Mouse (Mus musculus): ENCODE data around the gene Foxp1.

The Foxp1 gene

DNA sequence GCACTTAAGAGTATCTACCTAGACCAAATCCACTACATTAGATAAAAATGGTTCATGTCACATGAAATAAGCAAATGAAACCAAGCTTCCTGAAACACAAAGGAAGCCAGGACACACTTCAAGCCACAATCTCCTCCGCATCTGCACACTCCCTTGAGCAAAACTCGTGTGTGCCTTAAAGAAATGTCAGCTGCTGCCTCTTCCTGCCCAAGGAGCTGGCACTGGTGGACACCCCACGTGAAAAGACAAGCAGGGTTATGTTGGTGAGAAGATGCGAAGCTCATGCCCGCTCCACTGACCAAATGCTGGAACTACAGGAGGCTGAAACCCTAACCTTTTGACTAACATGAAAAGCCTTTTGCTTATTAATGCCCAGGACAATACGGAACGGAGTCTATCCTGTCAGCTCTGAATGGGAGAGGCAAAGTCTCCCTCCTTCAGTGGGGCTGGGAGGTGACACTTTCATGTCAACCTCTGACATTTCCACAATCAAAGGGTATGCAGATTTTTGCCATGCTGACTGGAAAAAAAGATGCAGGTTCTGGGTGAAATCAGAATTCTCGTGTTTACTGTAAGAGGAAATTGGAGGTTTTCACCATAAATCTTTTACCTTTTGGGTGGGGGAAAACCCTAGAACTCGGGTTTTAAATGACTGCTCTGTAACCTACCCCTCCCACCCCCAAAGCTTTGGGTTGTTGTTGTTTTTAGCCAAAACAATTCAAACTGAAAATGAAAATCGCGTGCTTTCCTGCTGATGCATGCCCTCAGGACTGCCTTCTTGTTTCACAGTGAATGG, 261.4 kb downstream of the Foxp1 start:
- no peak for DNase-seq (ENCODE audit: low spot score)

DNA sequence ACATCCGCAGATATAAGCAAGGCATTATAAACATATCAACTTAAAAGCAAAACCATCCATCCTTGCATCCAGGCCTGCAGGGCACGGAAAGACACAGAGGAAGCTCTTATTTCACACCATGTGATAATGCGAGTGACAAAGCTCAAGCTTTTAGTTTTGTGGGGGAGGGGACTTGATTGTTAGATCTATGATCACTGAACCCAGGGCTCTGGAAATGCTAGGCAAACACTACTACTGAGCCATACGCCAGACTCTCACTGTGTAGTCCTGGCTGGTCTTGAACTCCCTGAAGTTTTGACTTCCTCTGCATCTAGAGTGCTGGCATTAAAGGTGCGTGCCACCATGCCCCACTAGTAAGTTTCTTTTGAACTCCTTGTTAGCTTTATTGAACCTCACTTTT, 264.2 kb downstream of the Foxp1 start:
- no peak for DNase-seq (ENCODE audit: low spot score)

DNA sequence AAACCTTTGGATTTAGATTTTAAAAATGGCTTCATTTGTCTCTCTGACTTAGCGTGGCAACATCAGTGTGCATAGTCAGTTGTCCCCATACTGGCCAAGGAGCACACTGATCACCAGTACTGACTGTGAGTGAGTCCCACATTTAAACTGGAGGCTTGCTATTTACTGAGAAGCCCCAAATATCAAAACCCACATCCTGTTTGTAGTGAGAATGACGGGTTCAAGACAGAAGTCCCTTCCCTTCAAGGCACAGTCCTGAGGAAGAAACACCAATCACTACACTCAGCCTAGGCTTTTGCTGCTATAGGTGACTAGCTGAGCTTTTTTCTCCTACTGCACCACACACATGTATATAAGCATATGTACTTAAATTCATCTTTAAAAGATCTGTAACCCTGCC, 264.8 kb downstream of the Foxp1 start:
- DNase-seq (ENCODE audit: low spot score): no peak

DNA sequence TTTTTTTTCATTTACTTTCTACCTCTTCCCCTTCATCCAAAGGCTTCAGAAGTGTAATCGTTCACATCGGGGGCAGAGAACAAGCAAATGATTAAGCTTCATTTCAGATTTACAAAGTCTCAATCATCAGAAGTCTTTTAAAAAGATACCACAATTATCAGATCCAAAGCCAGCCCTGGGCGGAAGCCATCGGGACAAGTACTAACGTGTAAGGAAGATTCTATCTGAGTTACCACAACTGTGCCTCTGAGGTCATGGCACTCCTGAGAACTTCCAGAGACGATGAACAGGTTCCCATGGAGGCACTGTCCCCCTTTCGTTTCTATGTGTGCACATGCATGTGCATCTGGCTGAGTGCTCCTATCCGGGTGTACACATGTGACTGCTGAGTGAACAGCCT, 269.2 kb downstream of the Foxp1 start:
- DNase-seq (ENCODE audit: low spot score): no peak

DNA sequence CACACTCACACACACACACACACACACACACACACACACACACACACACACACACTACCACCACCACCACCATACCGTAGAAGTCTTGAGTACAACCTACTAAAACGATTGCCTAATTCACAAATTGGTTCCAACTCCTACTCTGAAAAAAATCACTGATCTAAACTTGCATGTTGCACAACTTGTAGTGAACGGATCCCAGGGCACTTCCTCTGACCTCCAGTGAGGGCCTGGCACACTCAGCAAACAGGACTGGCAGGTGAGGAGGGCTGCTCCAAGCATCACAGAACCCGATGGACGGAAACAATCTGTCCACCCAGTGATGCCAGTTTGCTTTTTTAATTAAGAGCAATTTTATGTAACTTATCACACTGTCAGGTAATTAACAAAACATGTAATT, 269.7 kb downstream of the Foxp1 start:
- DNase-seq (ENCODE audit: low spot score): no peak

DNA sequence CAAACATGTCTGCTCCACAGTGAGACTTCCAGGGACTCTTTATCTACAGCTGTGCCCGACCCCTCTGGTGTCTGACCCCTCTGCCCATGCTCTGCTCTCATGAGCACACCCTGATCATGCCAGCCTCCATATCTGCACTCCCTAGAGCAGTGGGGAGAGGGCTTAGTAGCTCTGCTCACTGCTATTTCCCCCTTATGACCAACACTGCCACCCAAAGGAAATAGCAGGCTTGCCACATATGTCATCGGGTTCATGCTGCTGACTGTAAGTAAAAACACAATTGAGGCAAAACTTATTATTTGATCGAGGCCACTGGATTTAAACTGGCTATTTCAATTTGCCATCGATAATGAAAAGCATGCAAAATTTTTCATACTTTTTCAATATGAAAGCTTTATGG, 270.6 kb downstream of the Foxp1 start:
- no peak for DNase-seq (ENCODE audit: low spot score)

DNA sequence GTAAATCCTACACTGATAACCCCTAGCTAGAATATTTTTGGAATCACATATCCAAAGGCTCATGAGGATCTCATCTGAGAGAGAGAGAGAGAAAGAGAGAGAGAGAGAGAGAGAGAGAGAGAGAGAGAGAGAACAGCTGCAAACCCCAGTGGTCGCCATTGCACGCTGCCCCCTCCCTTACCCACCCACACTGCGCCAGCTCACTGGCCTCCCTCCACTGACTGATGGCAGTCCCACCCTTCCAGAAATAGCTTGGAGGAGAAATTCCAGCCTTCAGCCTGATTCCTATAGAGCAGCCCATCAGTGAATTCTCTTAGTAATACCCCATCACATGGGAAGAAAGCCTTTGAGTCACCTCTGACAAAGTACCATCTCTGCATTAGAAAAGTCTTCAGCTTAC, 271.3 kb downstream of the Foxp1 start:
- no peak for DNase-seq (ENCODE audit: low spot score)

DNA sequence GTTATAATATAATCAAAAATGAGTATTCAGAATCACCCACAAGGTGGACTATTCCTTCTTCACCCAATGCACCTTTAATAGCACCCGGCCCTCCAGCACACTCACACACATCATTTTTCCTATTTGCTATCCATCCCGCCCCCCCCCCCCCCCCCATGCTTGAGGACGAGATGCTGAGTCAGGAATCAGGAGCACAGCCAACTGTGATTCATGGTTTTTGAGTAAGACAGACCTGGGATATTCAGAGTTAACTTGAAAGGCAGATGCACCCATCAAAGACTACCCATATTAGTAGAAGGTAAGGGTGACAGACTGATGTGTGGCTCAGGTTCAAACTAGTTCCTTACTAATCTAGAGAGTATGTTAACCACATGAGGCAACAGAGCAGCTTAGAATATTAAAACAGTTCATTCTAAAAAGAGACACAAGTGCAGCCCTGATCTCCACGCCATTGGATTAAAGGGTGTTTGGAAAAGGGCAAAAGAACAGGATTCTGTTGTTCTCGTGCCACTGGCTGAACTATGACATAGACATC, 273.0 kb downstream of the Foxp1 start:
- DNase-seq (ENCODE audit: low spot score): no peak

DNA sequence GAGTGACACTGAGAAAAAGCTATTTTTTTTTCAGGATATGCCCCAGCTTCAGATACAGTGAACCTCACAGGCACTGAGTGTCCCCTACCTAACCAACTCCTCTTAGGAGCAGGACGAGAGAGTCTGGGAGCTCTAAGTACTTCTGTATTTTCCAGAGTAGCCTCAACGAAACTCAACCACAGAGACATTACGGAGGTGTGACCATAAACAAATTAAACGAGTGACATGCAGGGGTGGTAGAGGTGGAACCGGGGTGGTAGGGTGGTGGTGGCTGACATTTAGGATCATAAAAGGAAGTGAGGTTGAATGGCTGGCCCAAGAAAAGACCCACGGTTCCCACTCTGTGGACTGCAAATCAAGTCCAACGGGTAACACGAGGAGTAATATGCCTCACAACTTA, 274.1 kb downstream of the Foxp1 start:
- DNase-seq (ENCODE audit: low spot score): no peak

DNA sequence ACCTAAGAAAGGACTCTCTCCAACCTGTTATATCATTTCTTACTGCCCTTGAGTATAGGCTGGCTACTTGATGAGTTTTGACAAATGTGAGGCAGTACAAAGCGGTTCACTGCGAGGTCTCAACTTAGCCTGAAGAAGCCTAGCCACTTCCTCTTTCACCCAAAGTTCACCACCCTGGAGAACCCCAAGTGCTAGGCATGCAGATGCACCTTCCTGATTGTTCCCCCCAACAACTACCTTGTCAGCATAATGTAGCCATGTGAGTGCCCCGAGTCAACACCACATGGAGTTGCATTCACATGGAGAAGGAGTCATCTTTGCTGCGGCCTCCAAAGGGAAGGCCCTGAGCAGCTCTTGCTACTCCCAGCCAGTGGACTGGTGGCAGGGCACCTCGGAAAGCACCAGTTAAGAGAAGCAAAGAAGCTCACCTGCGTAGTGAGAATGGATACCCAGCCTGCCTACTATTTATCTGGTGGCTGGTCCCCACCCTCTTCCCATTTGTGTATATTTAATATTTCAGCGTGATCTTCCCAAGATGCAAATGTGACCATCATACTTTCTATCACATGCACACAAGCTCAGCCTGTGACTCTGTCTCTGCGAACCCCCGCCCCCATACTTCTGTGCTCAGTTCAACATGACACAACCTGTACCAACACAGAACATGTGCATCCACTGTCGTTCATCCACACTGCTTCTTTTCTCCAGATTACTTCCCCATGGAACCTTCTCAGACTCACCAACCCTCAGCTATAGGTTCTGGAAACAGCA, 280.7 kb downstream of the Foxp1 start:
- DNase-seq (ENCODE audit: low spot score): no peak

DNA sequence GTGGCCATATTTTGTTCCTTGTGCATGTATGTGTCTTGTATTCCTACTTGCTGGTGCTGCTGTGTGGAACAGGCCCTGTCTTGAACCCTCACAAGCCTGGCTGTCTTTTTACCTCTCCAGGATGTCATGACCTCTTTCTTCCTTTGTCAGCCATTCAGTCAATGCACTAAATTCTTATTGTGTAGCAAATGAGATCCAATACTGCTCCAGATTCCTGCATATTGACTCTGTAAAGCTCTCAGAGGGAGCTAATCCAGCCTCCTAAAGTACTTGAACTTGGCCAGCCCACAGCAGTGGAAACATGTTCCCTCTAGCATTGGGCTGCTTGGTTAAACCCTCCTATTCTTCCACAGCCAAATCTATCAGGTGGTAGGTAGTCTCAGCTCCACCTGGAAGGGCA, 281.8 kb downstream of the Foxp1 start:
- DNase-seq (ENCODE audit: low spot score): no peak

DNA sequence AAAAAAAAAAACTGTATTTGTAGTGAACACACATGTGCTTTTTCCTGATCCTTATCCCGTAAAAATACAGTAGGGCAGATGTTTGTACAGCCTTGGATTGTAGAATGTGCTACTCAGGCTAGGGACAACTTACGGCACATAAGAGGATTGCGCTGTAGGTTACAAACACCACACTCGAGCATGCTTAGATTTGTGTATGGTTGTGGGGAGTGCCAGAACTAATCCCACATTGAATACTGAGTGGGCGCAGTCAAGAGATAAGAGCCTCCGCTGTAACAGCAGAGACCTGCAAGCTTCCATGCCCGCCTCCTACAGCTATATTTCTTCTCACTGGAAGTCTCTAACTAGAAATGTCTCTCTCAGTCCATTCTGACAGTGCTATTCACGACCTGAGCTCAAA, 286.9 kb downstream of the Foxp1 start:
- DNase-seq (ENCODE audit: low spot score): no peak

DNA sequence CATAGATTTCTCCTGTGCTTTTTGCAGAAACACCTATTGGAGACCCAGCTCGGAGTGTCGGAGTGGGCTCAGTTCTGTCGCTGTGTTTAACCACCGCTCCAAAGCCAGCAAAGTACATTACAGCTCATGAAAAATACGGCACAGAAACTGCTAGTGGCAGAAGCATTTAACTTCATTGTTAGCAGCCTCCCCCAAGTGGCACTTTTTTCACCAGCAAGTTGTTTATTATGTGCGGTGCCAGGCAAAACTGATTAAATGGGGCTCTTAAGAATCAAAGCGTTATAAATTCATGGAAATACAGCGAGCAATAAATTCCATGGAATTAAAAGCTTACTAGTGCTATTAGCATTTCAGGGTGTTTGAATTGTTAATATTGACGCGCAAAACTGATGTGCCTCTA, 289.1 kb downstream of the Foxp1 start:
- no peak for DNase-seq (ENCODE audit: low spot score)

DNA sequence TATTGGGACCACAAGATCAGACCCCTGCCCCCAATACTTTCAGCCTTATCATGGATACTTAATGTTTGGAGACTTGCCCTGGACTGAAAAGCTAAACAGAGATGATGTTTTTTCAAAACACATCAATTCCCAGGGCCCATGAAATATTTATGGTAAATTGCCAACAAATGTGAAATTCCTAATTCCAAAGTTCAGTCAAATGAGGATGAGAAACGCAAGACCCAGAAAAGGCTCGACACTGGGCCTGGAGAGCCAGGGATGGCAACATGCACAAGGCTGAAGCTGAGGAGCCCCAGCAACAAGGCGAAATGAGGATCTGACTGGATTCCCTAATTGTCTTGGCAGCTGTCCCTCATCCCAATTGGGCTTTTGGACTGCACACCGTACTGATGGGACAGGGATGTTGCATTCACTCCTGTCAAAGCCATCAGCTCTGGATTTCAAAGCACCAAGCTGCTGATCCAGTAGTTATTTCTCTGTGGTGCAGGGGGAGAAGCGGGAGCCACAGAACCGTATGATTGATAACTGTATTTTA, 294.1 kb downstream of the Foxp1 start:
- no peak for DNase-seq (ENCODE audit: low spot score)

DNA sequence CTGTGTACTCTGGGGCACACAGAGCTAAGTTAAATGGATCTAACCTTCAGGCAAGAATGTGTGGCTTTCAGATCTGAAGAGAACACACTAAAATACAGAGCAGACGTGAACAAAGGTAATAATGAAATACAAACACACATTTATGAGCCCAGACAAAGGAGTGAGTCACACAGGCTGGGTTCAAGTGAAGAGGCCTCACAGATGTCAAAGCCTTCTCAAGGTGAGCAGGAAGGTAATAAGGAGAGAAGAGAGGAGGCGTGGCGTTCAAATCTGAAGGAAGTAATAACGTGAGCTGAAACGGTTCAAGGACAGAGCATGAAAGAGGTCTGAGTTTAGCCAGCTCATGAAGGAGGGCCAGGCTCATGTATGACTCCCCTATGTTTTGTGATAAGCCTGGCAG, 301.4 kb downstream of the Foxp1 start:
- no peak for DNase-seq (ENCODE audit: low spot score)

DNA sequence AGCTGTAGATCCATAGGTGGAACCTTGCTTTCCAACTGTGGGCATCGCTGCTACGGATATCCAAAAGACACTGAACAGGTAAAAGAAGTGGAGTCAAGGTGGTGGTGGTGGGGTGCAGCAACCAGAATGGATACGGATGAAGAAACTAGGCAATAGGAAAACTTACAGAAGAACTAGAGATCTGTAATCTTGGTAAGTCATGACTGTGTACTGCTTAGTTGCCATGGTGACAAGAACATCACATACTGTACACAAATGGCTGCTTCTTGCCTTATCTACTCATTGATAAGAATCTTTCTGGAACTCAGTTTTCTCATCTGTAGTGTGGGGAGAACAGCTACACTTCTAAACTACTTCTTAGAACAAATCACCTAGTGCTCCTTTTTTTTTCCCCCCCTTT, 302.0 kb downstream of the Foxp1 start:
- no peak for DNase-seq (ENCODE audit: low spot score)

DNA sequence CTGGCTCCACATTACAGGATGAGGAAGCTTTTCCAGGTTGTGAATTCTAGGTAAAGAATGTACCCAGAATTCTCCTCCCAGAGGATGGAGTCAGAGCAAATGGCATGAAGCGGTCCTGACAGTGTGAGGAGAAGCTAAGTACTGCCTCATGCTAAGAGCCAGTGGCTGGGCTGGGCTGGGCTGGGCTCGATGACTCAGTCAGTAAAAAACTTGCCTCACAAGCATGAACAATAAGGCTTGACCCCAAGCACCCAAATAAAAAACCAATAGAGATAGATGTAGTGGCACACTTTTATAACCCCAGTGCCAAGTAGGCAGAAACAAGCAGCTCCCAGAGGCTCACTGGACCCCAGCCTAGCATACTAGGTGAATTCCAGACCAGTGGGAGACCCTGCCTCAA, 304.7 kb downstream of the Foxp1 start:
- no peak for DNase-seq (ENCODE audit: low spot score)

DNA sequence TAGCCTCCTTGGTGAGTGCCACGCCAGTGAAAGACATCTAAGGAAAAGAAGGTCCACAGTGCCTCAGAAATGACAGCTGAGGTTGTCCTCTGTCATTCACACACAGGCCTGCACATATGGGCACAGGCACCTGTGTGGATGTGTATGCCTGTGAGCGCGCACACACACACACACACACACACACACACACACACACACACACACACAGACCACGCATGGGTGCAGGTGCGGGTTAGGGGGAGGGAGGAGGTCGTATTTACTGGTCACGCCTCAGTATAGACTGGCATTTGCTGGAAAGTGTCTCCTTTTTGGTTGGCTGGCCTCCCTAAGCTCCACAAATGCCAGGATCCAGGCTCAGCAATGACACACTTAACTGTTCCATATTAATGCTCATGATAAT, 305.4 kb downstream of the Foxp1 start:
- DNase-seq (ENCODE audit: low spot score): no peak

DNA sequence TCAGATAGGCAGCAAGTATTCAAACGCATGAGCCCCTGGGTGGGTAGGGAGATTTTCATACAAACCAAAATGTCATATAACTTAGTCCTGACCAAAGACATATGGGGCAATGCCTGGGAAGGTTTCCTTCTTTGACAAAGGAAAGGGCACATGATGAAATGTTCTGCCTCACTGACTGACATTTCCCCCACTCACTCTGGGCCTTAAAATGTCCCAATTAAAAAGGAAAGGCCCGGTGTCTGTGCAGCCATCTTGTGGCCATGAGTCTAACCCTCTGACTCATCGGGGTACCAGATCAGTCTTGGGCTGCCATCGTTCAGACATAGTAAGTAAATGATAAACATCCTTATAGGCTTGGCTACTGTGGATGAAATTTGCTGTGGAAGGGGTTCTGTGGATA, 310.1 kb downstream of the Foxp1 start:
- no peak for DNase-seq (ENCODE audit: low spot score)

DNA sequence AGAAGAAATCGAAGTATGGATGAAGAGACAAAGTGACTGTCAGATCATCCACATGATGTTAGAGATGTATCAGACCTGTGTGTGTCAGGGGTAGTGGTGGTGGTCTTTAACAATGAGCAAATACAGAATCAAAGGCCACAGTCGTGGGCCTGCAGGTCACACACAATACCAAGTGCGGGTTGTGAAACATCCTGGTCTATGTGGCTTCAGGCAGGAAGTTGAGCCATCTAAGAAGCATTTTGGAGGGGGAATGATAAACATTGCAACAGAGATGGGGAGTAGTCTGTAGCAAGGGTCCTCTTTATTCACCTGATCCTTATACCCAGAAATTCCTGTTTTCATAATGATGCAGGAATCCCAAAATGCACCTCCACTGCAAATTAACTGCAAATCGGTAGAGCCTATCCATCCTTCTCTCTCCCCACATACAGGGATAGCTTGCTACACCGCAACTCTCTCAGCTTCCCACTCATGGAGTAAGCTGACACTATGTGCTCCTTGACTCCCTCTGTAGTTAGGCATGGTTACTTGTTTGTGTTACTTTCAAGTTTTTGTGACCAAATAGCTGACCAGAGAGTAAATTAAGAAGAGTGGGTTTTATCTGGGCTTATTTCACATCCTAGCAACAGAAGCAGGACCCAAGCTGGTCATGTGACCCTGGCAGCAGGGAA, 310.7 kb downstream of the Foxp1 start:
- no peak for DNase-seq (ENCODE audit: low spot score)

DNA sequence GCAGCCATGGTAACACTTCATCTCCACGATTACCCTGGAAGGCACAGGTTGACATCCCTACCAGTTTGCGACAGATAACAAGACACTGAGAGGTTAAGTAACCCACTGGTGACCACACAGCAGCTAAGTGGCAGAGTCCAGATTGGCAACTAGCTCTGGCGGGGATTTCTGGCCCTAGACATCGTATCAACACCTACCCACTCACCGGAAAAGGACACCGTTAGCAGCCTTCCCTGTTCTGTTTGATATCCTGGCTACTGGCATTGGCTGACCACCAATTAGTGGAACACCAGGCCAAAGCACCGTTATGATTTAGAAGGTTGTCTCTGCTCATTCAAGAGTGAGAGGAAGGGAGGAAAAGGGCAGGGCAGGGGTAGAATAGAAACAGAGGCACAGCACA, 312.4 kb downstream of the Foxp1 start:
- no peak for DNase-seq (ENCODE audit: low spot score)

DNA sequence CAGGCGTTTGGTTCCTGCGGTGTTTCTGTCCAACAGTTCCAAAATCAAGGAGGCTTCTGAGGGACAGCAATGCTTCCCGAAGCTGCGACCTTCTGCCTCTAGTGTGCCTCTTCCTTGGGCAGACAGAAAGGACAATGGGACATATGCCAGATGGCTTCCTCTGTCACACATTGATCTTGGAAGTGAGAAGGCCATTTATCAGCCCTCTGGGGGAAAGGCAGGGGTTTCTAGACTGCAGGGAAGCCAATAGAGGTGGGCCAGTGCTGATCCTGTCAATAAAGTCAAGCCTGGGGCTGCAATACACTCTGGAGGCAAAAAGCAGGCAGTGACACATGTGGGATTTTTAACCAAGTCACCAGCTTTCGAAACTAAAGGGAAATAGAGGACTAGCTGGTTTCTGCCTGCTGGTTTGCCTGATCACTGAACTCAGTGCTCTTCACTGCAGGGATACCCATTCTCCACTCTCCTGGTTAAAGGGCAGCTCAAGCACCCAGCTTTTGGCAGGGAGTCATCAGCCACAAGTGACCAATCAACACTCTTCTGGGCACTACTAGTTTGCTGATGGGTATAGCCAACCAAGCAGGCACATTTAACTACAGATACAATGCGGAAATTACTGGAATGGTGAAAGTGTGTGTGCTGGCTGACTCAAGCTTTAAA, 315.2 kb downstream of the Foxp1 start:
- peak; percentile 68 for DNase-seq (ENCODE audit: low spot score)

All from embryo, embryonic 10 days (tissue).